Mouse (Mus musculus) neutrophil, adult 83 days (primary cell): ENCODE results near the gene Vmn1r115. TPM values are rescaled to one million over a fixed set of nuclear protein-coding genes. Genes with fewer than 3 reads are reported as not detected.

Experiments
- total RNA-seq, 2 experiments: library from RNA; stranded (reverse); gene quantifications; one replicate each; pipeline ENCODE4 v1.2.4; 2023

The Vmn1r115 gene
- total RNA-seq, result not detected

GRCm38 (mm10) chr7:20844885-20845284 is at the start of gene Vmn1r115:
Gene Vmn1r115 (minus strand): TSS chr7:20844985.

GRCm38 (mm10) chr7:20884021-20884420 is 39.2 kb upstream of the Vmn1r115 start, which contains the start of gene Vmn1r117:
Gene Vmn1r117 (minus strand): TSS chr7:20884121.

DNA sequence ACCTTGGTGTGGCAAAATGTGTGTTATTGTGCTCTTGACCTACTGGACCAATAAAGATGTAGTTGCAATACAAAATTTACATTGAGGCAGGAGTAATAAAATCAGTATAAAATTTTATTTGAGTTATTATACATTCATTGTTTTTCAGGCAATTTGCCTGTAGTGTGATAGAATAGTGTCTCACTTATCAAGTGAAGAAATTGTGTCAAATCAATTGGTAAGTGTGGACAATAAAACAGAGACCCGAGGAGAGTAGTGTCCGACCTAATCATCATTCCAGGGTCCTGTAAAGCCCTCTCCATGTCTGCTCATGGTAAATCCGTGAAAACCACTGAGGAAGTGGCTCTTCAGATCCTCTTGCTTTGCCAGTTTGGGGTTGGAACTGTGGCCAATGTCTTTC is 27.2 kb upstream of the Vmn1r115 start, which contains the start of gene Vmn1r116:
Vmn1r116 (plus strand) TSS at position 301 of the 400 bp plus-strand sequence.

DNA sequence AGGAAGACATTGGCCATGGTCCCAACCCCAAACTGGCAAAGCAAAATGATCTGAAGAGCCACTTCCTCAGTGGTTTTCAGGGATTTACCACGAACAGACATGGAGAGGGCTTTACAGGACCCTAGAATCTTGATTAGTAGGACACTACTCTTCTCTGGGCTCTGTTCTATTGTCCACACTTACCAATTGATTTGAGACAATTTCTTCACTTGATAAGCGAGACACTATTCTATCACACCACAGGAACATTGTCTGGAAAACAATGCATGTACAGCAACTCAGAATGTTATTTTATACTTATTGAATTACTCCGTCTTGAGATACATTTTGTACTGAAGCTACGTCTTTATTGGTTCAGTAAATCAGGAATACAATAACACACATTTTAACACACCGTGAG is 32.7 kb downstream of the Vmn1r115 start, which contains the start of gene Vmn1r114:
Vmn1r114 (minus strand) TSS at position 101 of the 400 bp plus-strand sequence.

Other genes with a start within 250 kb of the Vmn1r115 start
- gene Gm4513, start 246.0 kb downstream of the Vmn1r115 start, total RNA-seq, result not detected
- not detected for gene Vmn1r107, start 176.1 kb downstream of the Vmn1r115 start, total RNA-seq
- not detected for gene Vmn1r111, start 141.8 kb downstream of the Vmn1r115 start, total RNA-seq
- not detected for gene Gm10668, start 114.4 kb downstream of the Vmn1r115 start, total RNA-seq
- not detected for gene Vmn1r112, start 73.8 kb downstream of the Vmn1r115 start, total RNA-seq
- not detected for gene Vmn1r113, start 57.7 kb downstream of the Vmn1r115 start, total RNA-seq
- not detected for gene Vmn1r114, start 32.8 kb downstream of the Vmn1r115 start, total RNA-seq
- not detected for gene Vmn1r116, start 27.3 kb upstream of the Vmn1r115 start, total RNA-seq
- not detected for gene Vmn1r117, start 39.1 kb upstream of the Vmn1r115 start, total RNA-seq
- not detected for gene Vmn1r118, start 67.4 kb upstream of the Vmn1r115 start, total RNA-seq
- gene Vmn1r119, start 167.5 kb upstream of the Vmn1r115 start, total RNA-seq, result not detected
- gene Vmn1r120, start 208.8 kb upstream of the Vmn1r115 start, total RNA-seq, result not detected